Mouse (Mus musculus) ovary, postnatal 36 days (tissue): ENCODE results near the gene Fam149a.
"Not testable (repeated sequence)": the region's sequence is repeated elsewhere in the genome, so short reads cannot be mapped to it uniquely, and the experiment has no call there.

Experiments
- DNase-seq: peaks from one replicate; pipeline ENCODE4 v3.0.0; 2022; ENCODE audit warnings: low spot score, mixed read lengths

Gene Fam149a

DNA sequence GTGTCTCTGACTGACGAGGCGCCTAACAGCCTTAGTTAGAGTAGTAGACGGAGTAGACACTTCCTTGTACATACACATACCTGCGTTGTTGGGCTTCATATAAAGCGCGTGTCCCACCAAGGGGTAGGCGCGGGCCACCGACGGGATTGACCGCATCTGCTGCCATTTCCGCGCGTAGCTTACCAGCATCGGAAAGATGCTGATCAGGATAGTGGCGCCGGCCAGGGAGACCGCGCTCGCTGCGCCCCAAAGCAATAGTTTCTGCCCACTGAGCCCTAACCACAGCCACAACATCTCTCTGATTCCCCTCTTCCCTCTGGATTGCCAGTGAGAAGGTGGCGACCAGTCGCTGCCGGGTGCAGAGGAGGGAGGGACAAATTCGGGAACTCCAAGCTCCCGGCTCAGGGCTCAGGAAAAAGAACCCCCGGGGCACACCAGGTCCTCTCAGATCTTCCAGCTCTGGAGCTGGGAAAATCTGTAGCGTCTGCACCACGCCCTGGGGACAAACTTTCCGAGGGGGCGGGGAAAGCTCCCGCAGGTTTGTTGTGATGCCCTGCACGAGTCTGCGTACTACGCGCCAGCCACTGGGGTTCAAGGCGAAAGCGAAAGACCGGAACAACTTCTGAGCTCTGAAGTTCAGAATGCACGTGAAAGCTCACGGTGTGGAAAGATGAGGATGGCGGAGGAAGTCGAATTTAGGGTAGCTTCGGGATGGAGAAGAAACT is 49.2 kb downstream of the Fam149a start, which contains the start of gene Cyp4v3:
TSS of gene Cyp4v3 (minus strand) at position 532 of the 725 bp plus-strand sequence.
- peak; percentile 70 for DNase-seq

GRCm38 (mm10) chr8:45330856-45331255 is 51.2 kb downstream of the Fam149a start:
- DNase-seq, result no peak

- no peak for DNase-seq
Measured at GRCm38 (mm10) chr8:45329206-45329980, 52.7 kb downstream of the Fam149a start.

DNA sequence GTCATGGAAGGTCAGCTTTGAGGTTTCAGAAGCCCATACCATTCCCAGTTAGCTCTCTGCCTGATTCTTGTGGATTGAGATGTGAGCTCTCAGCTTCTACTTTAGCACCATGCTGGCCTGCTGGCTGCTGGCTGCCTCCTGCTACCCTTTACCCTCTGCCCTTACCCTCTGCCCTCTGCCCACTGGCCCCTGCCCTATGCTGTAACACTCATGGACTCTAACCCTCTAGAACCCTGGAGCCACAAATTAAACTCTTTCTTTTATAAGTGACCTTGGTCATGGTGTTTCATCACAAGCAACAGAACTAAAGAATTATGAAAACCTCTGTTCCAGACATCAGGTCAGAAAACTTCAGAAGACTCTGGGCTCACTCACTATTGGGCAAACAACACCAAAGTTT is 55.0 kb downstream of the Fam149a start:
- not testable (repeated sequence) for DNase-seq

GRCm38 (mm10) chr8:45324151-45324550 is 57.9 kb downstream of the Fam149a start:
- no peak for DNase-seq

DNA sequence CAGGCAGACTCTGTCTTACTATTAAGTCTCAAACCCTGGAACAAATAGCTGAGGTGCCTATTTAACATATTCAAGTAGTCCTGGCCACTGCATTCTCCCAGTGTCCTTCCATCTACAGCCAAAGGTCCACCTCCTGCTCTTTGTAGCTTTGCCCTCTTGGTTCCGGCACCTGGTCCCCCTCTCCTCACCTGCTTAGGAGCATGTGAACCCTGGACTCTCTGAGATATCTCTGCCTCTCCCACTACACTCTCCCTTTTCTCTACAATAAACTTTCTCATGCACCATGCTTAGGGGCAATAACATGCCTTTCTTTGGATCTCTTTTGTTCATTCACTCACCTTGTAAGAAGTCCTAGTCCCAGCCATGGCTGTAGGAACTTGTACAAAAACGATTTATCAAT is 60.7 kb downstream of the Fam149a start:
- DNase-seq, result no peak

GRCm38 (mm10) chr8:45320930-45321329 is 61.2 kb downstream of the Fam149a start:
- DNase-seq, result no peak

DNA sequence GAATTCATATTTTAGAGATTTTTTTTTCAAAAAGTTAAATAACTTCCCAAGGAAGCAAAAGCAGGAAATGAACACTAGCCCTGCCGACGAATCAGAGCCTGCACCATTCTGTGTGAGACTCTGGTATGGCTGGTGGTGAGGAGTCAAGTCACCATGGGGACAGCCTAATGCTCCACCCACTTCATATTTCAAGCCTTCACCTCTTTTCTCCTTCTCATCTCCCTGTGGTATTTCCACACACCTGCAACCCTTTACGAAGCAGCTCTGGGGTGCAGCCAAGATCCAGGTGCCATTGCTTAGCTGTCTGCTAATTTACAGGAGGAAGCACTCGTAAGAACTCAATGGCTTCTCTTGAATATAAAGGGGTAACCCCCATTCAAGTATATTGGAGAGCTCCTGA is 71.1 kb downstream of the Fam149a start:
- no peak for DNase-seq

- DNase-seq, result no peak
Measured at GRCm38 (mm10) chr8:45308366-45308765, 73.7 kb downstream of the Fam149a start, which contains the start of gene Gm45753. Gene Gm45753, minus strand, starts transcription at chr8:45308466.

DNA sequence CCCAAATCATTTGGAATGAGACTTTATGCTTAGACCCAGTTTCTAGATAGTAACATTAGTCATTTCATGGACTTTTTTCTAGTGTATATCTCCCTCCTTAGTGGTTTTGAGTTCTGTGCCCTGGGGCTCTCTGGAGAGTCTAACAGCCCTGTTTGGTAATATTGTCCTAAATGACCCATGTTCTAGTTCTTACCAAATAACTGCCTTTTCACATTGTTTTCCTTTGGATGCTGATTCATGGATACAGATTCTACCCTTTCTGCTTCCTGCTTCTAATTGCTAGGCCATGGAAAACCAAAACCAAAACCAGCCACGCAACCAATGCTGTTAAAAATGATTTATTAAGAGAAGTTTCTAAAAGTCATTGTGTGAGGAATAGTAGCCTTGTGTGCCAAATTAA is 76.6 kb downstream of the Fam149a start:
- no peak for DNase-seq

- DNase-seq, result no peak
Measured at GRCm38 (mm10) chr8:45304354-45304753, 77.7 kb downstream of the Fam149a start.

GRCm38 (mm10) chr8:45302390-45302789 is 79.7 kb downstream of the Fam149a start:
- no peak for DNase-seq

DNA sequence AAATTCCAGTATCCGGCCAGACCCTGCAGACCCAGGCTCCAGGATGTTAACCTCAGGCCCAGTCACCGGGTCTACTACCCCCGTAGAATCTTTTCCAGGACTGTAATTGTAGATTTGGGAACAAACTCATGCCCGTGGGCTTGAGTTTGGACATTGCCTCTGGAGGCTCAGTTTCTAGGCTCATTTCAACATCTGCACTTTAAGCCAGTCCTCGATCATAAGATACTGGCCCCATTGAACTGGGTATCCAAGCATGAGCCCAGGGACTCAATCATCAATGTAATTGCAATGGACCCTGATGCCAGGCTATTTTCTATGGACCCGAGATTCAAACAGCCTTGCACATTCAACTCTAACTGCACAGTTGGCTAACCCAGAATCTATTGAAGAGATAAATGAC is 86.8 kb downstream of the Fam149a start:
- DNase-seq, result no peak

DNA sequence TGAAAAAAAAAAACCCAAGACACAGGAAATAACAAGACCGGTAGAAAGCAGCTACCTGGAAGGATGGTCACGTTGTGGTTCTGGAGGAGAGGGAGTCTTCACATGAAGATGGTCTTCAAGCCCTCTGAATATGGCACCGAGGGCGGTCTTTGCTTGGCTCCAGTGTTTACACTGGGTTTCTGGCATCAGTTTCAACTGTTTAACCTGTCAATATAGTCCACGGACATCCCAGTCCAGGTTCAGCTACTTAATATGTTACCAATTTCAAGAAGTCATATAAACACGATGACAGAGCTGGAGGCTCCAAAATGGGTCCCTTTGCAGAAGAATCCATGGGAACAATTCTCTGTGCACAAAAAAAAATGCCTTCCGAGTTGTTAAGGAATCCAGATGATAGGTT is 87.4 kb downstream of the Fam149a start, which contains the start of gene Klkb1:
TSS of gene Klkb1 (minus strand) at position 173 of the 400 bp plus-strand sequence.
- no peak for DNase-seq

GRCm38 (mm10) chr8:45291790-45292189 is 90.3 kb downstream of the Fam149a start:
- DNase-seq, result no peak
